Mouse (Mus musculus): ENCODE measurements around the gene Disp1. TPM values are rescaled to one million over a fixed set of nuclear protein-coding genes. Genes with fewer than 3 reads are reported as not detected.

The Disp1 gene
- 4.5 TPM for polyA plus RNA-seq (2015; fragmentation: Illumina TruSeq; extraction: RNeasy Lipid Tissue Mini Kit (QIAGEN cat#74804); ENCODE audit: insufficient read depth, low replicate concordance)

GRCm38 (mm10) chr1:183220796-183221718 lies at the start of gene Disp1:
TSS of gene Disp1 (minus strand) at chr1:183221522.

Other genes starting within 250 kb of the Disp1 start
- gene Aida, start 75.1 kb upstream of the Disp1 start, polyA plus RNA-seq (2015; fragmentation: Illumina TruSeq; extraction: RNeasy Lipid Tissue Mini Kit (QIAGEN cat#74804); ENCODE audit: insufficient read depth, low replicate concordance) = 143 TPM
- 87.0 TPM for gene Brox, start 75.7 kb upstream of the Disp1 start, polyA plus RNA-seq (2015; fragmentation: Illumina TruSeq; extraction: RNeasy Lipid Tissue Mini Kit (QIAGEN cat#74804); ENCODE audit: insufficient read depth, low replicate concordance)
- gene Mia3, start 148.0 kb upstream of the Disp1 start, polyA plus RNA-seq (2015; fragmentation: Illumina TruSeq; extraction: RNeasy Lipid Tissue Mini Kit (QIAGEN cat#74804); ENCODE audit: insufficient read depth, low replicate concordance) = 156 TPM
- gene Taf1a, start 167.5 kb upstream of the Disp1 start, polyA plus RNA-seq (2015; fragmentation: Illumina TruSeq; extraction: RNeasy Lipid Tissue Mini Kit (QIAGEN cat#74804); ENCODE audit: insufficient read depth, low replicate concordance) = 38.4 TPM
- 0.17 TPM for gene Hhipl2, start 196.7 kb upstream of the Disp1 start, polyA plus RNA-seq (2015; fragmentation: Illumina TruSeq; extraction: RNeasy Lipid Tissue Mini Kit (QIAGEN cat#74804); ENCODE audit: insufficient read depth, low replicate concordance)

Measured in spleen, adult 10 weeks (tissue).